Mouse (Mus musculus) forebrain, embryonic 10.5 days (tissue): ENCODE data around the gene Gstm7. TPM values are rescaled to one million over a fixed set of nuclear protein-coding genes. Genes with fewer than 3 reads are reported as not detected.
"Not testable (repeated sequence)": the region's sequence is repeated elsewhere in the genome, so short reads cannot be mapped to it uniquely, and the experiment has no call there.

Source experiments
- DNase-seq: peaks from one replicate; pipeline ENCODE4 v3.0.0-alpha.2; 2017; ENCODE audit warnings: low spot score; ENCODE audit errors: extremely low spot score
- H3K27ac ChIP-seq: fragments of 300-500 bp; sonication (generic); 2 replicates; pipeline ENCODE4 v1.5.1; 2016; ENCODE audit warnings: mild to moderate bottlenecking
- H3K27me3 ChIP-seq: fragments of 300-500 bp; sonication (generic); 2 replicates; pipeline ENCODE4 v1.6.1; 2016; ENCODE audit warnings: mild to moderate bottlenecking; ENCODE audit not compliant: poor library complexity, severe bottlenecking
- H3K36me3 ChIP-seq: fragments of 300-500 bp; sonication (generic); replicated peaks from 2 replicates; pipeline ENCODE4 v1.6.1; 2016; ENCODE audit warnings: mild to moderate bottlenecking, moderate library complexity
- H3K4me1 ChIP-seq: fragments of 300-500 bp; sonication (generic); 2 replicates; pipeline ENCODE4 v1.6.1; 2016
- H3K4me3 ChIP-seq: fragments of 300-500 bp; sonication (generic); 2 replicates; pipeline ENCODE4 v1.5.1; 2016; ENCODE audit warnings: mild to moderate bottlenecking, moderate library complexity
- H3K9me3 ChIP-seq: fragments of 300-500 bp; sonication (generic); 2 replicates; pipeline ENCODE4 v1.6.1; 2016; ENCODE audit warnings: mild to moderate bottlenecking, moderate library complexity
- WGBS: fragments of 180-500 bp; shearing (Covaris S2); methylation state at CpG from one replicate; pipeline ENCODE4 v1.1.7; 2016; 5-methylcytosine and 5-hydroxymethylcytosine counted together
- polyA plus RNA-seq: library from polyadenylated mRNA; unstranded; fragments of >200 nt; fragmentation: Nextera tagmentation; extraction: Ambion mirVana; gene quantifications from 2 replicates; pipeline ENCODE4 v1.2.1, GENCODE M21; 2016

The Gstm7 gene
- polyA plus RNA-seq, 1 experiment from 2014 or later = 19.5 TPM

DNA sequence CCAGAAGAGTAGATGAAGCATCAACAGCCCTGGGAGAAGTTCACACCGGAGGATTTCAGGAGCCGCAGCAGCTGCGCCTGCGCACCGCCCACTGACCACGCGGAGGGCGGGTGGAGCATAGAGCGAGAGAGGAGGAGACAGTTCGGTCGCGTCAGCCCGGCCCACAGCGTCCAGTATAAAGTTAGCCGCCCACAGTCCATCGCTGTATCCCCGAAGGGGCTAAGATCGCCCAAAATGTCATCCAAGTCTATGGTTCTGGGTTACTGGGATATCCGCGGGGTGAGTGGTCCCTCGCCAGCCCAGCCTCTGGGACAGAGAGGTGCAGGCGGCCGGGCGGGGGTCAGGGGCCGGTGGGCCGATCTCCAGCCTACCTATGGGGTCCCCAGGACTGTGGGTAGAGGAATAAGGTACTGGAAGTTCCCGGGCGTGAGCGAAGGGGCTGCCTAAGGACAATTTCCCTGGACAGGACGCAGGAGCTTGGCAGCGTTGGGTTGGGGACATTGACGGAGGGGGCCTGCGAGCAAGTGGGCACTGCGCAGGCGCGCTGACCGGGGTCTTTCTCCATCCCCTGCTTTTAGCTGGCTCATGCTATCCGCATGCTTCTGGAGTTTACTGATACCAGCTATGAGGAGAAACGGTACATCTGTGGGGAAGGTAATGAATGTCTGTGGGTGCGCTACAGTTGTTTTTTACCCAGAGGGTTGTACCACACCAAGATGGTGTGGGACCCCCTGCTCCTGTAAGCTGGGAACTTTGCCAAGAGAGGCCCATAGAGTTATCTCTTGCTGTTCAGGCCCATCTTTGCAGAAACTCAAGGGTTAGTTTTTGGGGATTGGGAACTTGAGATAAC is 35.7 kb downstream of the Gstm7 start, which contains the start of gene Gstm5:
TSS of gene Gstm5 (plus strand) at position 102 of the 850 bp plus-strand sequence.
- Histone ChIP-seq H3K4me1 (peaks cover 17% of the 10 kb centered on the region), H3K9me3 (no peaks in the 10 kb centered on the region), H3K4me3 (peak within 1 kb of the TSS; percentile 87), H3K27ac (peak within 1 kb of the TSS; percentile 96), H3K27me3 (no peaks in the 10 kb centered on the region), H3K36me3 (peaks cover 29% of the 10 kb centered on the region)
- peak; percentile 84 for DNase-seq
- 6% methylated on average over 40 of the region's 40 CpGs for WGBS

DNA sequence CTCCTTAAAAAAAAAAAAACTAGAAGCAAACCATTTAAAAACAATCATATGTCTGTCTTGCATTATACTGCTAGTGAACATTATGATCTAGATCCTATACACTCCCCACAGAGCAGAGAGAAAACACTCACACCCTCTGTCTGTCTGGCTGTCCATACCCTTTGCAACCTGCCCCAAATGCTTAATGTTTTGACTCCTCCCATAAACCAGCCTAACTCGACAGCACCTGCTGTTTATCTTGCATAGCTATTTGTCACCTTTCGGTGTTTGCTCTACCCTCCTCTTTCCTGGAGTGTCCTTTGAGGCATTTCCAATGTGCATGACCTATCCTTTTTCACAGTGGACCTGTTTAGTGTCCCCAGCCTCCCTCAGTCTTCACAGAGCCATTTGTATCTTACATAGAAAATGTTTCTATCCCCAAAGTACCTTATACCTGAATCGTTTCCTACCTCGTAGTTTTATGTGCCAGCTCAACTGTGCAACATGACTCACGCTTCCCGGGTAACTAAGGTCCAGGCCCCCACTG is 36.4 kb downstream of the Gstm7 start:
- H3K9me3 ChIP-seq = no peaks in the 10 kb centered on the region
- peak overlapping the region; percentile 96 for H3K27ac ChIP-seq
- WGBS = 15% methylated on average over 6 of the region's 6 CpGs
- peaks cover 29% of the 10 kb centered on the region for H3K36me3 ChIP-seq
- peaks cover 17% of the 10 kb centered on the region for H3K4me1 ChIP-seq
- DNase-seq = no peak
- H3K4me3 ChIP-seq = peak overlapping the region; percentile 87
- no peaks in the 10 kb centered on the region for H3K27me3 ChIP-seq

DNA sequence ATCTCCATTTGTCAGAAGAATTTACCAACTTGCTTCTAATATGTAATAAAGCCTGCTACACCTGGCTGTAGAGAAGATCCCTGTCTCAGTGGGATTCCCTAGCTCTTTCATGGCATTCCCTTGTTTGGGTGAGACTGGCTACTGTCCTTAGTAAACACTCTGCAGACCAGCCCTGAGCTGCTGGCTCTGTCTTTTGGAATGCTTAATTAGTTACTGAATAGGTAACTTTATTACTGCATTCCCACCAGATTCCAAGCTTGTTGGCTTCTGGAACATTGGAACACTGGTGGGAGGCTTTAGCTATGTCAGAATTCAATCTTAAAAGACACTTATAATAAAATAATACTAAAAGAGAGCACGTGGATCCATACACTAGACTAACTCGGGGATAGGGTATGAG is 42.4 kb downstream of the Gstm7 start:
- not testable (repeated sequence) for H3K4me3 ChIP-seq, H3K4me1 ChIP-seq, H3K27ac ChIP-seq, H3K9me3 ChIP-seq, H3K27me3 ChIP-seq, H3K36me3 ChIP-seq, DNase-seq
- WGBS = 81% methylated on average over 2 of the region's 2 CpGs

DNA sequence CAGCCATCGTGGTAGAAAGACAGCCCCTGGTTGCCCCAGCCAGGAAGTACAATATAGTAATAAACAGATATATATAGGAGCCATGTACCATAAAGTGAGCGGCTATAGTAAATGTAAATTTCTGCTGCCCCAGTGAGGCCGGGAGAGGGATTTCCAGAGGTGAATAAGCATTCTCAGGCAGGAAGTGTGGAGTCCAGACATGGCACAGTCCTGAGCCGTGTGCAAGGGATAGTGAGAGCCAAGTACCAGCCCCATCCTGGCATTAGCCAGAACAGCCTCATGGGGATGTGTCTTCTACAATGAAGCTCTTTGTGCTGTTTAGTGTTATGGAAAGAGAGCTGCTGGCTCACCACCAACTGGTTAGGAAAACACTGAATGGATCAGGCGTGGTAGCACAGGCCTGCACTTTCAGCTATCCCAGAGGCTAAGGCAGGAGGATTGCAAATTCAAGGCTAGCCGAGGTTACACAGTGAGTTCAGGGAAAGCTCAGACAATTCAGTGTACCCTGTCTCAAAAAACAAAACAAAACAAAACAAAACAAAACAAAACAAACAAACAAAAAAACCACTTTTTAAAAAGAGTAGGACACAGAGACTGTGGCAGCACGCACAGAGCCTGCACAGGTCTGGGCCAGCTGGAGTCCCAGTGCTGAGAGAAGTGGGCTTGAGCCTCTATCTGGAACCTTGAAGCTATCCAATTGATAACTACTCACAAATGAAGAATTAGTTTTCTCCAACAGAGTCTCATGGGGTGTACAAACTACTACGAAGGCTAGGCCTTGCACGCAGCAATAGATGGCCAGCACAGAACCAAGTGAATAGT is 43.7 kb downstream of the Gstm7 start:
- H3K36me3 ChIP-seq = no peaks in the 10 kb centered on the region
- no peaks in the 10 kb centered on the region for H3K27me3 ChIP-seq
- DNase-seq = no peak
- no peaks in the 10 kb centered on the region for H3K4me1 ChIP-seq
- H3K9me3 ChIP-seq = no peaks in the 10 kb centered on the region
- H3K27ac ChIP-seq = no peak overlapping the region
- WGBS = 90% methylated on average over 9 of the region's 9 CpGs
- no peak overlapping the region for H3K4me3 ChIP-seq

DNA sequence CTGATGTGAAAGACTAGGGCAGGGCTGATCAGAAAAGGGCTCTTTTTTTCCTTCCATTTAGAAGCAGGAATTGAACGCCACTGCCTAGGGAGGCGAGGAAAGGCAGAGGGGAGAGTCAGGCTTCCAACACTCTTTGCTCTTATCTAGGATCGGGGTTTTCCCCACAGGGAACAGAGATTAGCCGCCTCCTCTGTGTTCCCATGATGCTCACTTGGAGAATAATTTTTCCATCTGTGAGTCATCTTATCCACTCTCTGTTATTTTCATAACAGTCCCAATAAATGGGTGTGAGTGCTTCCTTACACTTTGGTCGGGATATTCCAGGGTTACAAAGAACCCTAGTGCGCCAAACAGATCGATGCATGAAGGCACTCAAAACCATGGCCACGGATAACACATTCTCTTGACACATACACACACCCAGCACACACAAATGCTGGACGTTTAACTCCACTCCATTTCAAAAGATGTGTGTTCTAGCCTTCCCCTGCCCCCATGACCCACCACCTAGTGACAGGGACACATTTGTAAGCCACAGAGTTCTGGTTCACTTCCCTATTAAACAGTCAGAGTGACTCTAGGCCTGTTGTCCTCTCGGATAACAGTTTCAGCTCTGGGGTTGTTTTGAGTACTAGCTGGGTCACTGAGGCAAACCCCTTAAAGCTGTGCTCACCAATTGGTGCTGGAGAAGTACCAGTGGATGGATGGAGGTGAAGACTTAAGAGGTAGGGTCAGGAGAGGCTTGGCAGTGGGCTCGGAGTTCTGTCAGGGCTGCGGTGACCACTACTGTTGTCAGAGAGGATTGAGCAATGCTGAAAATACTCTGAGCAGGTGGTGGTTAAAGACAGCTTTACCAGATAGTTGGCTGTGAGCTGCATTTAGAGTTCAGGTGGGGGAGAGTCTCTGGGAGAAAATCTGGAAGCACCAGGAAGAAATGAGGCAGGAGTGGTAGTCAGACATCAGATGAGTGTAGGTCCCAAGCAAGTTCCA is 53.6 kb downstream of the Gstm7 start:
- WGBS = 86% methylated on average over 12 of the region's 12 CpGs

DNA sequence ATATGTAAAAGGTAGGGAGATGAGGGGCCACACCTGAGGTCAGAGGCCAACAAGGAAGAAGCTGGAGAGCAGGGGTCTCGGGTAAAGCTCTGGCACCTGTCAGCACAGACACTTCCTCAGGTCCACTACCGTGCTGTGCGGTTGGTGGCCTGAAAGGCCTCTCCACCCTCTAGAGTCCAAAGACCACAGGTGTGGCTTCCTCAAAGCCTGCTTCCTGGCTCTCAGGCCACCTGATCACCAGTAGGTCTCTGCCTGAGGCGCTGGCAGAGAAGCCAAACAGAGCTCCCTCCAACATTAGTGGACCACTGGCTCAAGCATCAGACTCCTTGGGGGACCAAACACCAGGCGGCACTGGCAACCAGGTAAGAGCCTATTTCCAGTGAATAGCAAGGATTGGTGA is 54.6 kb downstream of the Gstm7 start, which contains the start of gene Eps8l3:
TSS of gene Eps8l3 (plus strand) at position 225 of the 400 bp plus-strand sequence.
- H3K27ac ChIP-seq = no peak within 1 kb of the TSS
- DNase-seq = no peak
- no peaks in the 10 kb centered on the region for H3K36me3 ChIP-seq
- H3K9me3 ChIP-seq = no peaks in the 10 kb centered on the region
- H3K4me1 ChIP-seq = no peaks in the 10 kb centered on the region
- no peaks in the 10 kb centered on the region for H3K27me3 ChIP-seq
- 88% methylated on average over 5 of the region's 5 CpGs for WGBS
- H3K4me3 ChIP-seq = no peak within 1 kb of the TSS

More for the DNA sequence above, 53.6 kb downstream of the Gstm7 start:
- Histone ChIP-seq H3K36me3 (no peaks in the 10 kb centered on the region), H3K9me3 (no peaks in the 10 kb centered on the region), H3K27me3 (no peaks in the 10 kb centered on the region), H3K27ac (no peak overlapping the region), H3K4me1 (no peaks in the 10 kb centered on the region), H3K4me3 (no peak overlapping the region)
- DNase-seq = no peak

Other genes starting within 250 kb of the Gstm7 start
- gene Ahcyl1, start 235.3 kb downstream of the Gstm7 start, polyA plus RNA-seq = 92.3 and 92.4 TPM in 2 replicates
- 4.6 and 4.8 TPM in 2 replicates for gene Csf1, start 171.3 kb downstream of the Gstm7 start, polyA plus RNA-seq
- gene Eps8l3, start 54.6 kb downstream of the Gstm7 start, polyA plus RNA-seq = not detected in 2 replicates
- 225 and 235 TPM in 2 replicates for gene Gstm5, start 36.0 kb downstream of the Gstm7 start, polyA plus RNA-seq
- gene Gstm6, start 11.9 kb upstream of the Gstm7 start, polyA plus RNA-seq = 11.2 and 13.5 TPM in 2 replicates
- not detected in 2 replicates for gene Gstm3, start 37.5 kb upstream of the Gstm7 start, polyA plus RNA-seq
- gene Gstm2, start 54.6 kb upstream of the Gstm7 start, polyA plus RNA-seq = 10.1 and 10.2 TPM in 2 replicates
- gene Gstm1, start 86.2 kb upstream of the Gstm7 start, polyA plus RNA-seq = 30.4 and 33.4 TPM in 2 replicates
- 14.2 and 15.0 TPM in 2 replicates for gene Gstm4, start 113.1 kb upstream of the Gstm7 start, polyA plus RNA-seq
- 69.3 and 71.4 TPM in 2 replicates for gene Ampd2, start 154.8 kb upstream of the Gstm7 start, polyA plus RNA-seq
- 0.96 and 1.4 TPM in 2 replicates for gene Gnat2, start 161.0 kb upstream of the Gstm7 start, polyA plus RNA-seq
- 202 and 207 TPM in 2 replicates for gene Gnai3, start 214.3 kb upstream of the Gstm7 start, polyA plus RNA-seq
- gene Gpr61, start 223.1 kb upstream of the Gstm7 start, polyA plus RNA-seq = 0.15 and 0.21 TPM in 2 replicates